Mouse (Mus musculus): ENCODE measurements around the gene Hira.

- TF ChIP-seq EP300 (IDR thresholded peaks at IDR 0.05; ENCODE audit: low read depth) (no peak), CTCF (IDR thresholded peaks at IDR 0.05; ENCODE audit: low read depth) (no peak)
Measured at GRCm38 (mm10) chr16:18876091-18876441, 771 bp upstream of the Hira start.

Measured in heart, postnatal 0 days (tissue).